Mouse (Mus musculus): Measurements from ENCODE around the gene Furin. TPM values are rescaled to one million over a fixed set of nuclear protein-coding genes. Genes with fewer than 3 reads are reported as not detected.
A peak's percentile ranks its signal among the peaks of the same experiment; 100 is the strongest.

The Furin gene
- polyA plus RNA-seq (2014; fragmentation: Nextera tagmentation; extraction: Ambion mirVana) = 5.2 and 6.0 TPM in 2 replicates

DNA sequence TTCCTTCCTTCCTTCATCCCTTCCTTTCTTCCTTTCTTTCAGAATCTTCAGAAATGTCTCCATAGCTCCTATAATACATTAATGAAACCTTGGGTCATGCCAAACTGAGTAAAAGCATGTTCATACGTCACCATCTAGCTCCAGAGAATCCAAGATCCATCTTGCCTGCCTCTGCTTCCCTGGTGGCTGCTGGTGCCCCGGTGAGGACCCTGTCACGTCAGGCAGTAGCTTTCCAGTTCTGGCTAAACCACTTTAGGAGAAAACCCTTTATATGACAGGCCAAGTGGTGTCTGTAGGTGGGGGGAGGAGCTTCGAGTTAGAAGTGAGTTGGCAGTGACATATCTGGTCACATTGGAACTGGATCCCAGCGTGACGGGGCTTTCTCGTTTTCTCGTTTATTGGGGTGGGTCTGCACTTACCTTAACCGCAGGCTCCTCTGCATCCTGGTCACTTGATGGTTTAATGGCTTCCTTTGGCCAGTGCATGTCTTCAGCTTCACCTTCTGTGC is at the start of gene Furin:
Gene Furin, minus strand, starts transcription at position 249 of the 508 bp plus-strand sequence.
- H3K9ac ChIP-seq (replicated peaks; ENCODE audit: low read length) = no peak within 1 kb of the TSS
- peaks cover 4% of the 10 kb centered on the region; the same call in 1 of the 2 replicates for H3K4me1 ChIP-seq (ENCODE audit: control insufficient read depth, insufficient read depth, low read length)
- no peak within 1 kb of the TSS for H3K27ac ChIP-seq (replicated peaks; ENCODE audit: low read depth, low read length)
- no peaks in the 10 kb centered on the region for H3K27me3 ChIP-seq (ENCODE audit: control insufficient read depth, insufficient read depth, low read length)
- 78% methylated on average over 9 of the region's 9 CpGs for WGBS
- no peak within 1 kb of the TSS for H3K4me2 ChIP-seq (ENCODE audit: low read depth, low read length)
- H3K9me3 ChIP-seq (replicated peaks; ENCODE audit: control insufficient read depth, low read length) = no peaks in the 10 kb centered on the region
- no peaks in the 10 kb centered on the region for H3K36me3 ChIP-seq (replicated peaks; ENCODE audit: control insufficient read depth, insufficient read depth, low read depth, low read length)
- no peak within 1 kb of the TSS for H3K4me3 ChIP-seq (ENCODE audit: low read depth, low read length)
- no peak for DNase-seq (ENCODE audit: low spot score)
- ATAC-seq (replicated peaks; ENCODE audit: insufficient number of reproducible peaks, low FRiP score, low TSS enrichment, low read depth) = no peak

DNA sequence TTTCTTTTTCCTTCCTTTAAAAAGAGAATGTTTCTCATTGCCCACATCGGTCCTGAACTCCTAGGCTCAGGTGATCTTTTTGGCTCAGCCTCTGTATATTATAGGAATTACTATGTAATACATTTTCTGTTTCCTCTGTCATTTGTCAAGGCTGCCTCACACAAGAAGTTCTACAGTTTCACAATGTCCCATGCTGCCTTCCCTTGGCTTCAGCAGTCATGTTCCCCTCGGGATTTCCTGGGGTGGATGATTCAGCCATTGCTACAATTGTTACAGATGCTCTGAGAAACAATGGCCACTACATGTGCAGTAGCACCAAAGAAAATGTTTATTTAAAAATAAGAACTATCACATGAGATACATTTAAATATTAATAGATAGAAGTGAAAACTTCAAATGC is 49.5 kb upstream of the Furin start:
- Histone ChIP-seq H3K36me3 (replicated peaks; ENCODE audit: control insufficient read depth, insufficient read depth, low read depth, low read length) (peaks cover 2% of the 10 kb centered on the region), H3K4me2 (ENCODE audit: low read depth, low read length) (no peak overlapping the region), H3K4me3 (ENCODE audit: low read depth, low read length) (no peak overlapping the region), H3K9ac (replicated peaks; ENCODE audit: low read length) (no peak overlapping the region), H3K4me1 (ENCODE audit: control insufficient read depth, insufficient read depth, low read length) (no peaks in the 10 kb centered on the region), H3K27me3 (ENCODE audit: control insufficient read depth, insufficient read depth, low read length) (no peaks in the 10 kb centered on the region), H3K9me3 (replicated peaks; ENCODE audit: control insufficient read depth, low read length) (no peaks in the 10 kb centered on the region), H3K27ac (replicated peaks; ENCODE audit: low read depth, low read length) (no peak overlapping the region)
- DNase-seq (ENCODE audit: low spot score) (no peak), ATAC-seq (replicated peaks; ENCODE audit: insufficient number of reproducible peaks, low FRiP score, low TSS enrichment, low read depth) (no peak)
- 93% methylated on average over 2 of the region's 2 CpGs for WGBS

DNA sequence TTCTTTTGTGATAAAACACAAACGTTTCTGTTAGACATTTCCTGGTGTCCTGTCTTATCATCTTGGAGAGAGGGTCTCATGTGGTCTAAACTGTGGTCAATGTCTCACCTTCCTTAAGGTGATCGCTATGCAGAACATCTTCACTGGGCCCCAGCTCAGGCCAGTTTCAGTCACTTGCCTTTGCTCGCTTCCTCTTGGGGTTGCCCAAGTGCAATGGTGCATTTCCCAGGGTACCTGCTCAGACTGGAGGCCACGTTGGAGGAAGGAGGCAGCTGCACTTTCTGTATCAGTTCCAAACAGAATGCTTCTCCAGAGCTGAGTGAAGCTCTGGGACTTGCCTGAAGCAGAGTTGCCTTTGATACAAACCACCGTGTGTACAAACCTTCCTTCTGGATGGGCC is 48.8 kb upstream of the Furin start:
- no peaks in the 10 kb centered on the region for H3K9me3 ChIP-seq (replicated peaks; ENCODE audit: control insufficient read depth, low read length)
- 94% methylated on average over 5 of the region's 5 CpGs for WGBS
- H3K4me1 ChIP-seq (ENCODE audit: control insufficient read depth, insufficient read depth, low read length) = no peaks in the 10 kb centered on the region
- ATAC-seq (replicated peaks; ENCODE audit: insufficient number of reproducible peaks, low FRiP score, low TSS enrichment, low read depth) (no peak), DNase-seq (ENCODE audit: low spot score) (no peak)
- H3K4me3 ChIP-seq (ENCODE audit: low read depth, low read length) = no peak overlapping the region
- no peaks in the 10 kb centered on the region for H3K27me3 ChIP-seq (ENCODE audit: control insufficient read depth, insufficient read depth, low read length)
- H3K4me2 ChIP-seq (ENCODE audit: low read depth, low read length) = no peak overlapping the region
- H3K9ac ChIP-seq (replicated peaks; ENCODE audit: low read length) = no peak overlapping the region
- peaks cover 2% of the 10 kb centered on the region for H3K36me3 ChIP-seq (replicated peaks; ENCODE audit: control insufficient read depth, insufficient read depth, low read depth, low read length)
- no peak overlapping the region for H3K27ac ChIP-seq (replicated peaks; ENCODE audit: low read depth, low read length)

DNA sequence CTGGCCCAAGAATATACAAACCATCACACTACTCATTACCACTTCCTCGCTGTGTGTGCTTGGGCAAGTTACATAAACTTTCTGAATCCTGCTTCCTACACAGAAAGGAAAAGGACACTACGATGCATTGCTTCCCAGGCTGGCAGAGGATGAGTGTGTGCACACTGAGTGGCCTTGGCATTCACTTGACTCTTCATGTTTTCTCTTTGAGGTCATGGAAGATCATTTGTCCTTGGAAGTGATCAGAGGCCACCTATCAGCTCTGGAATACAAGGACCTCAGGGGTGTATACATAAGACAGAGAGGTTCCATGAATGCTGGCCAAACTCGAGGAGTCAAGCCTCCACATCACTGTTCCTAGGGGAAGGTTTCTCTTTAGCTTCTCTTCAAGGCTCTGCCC is 47.9 kb upstream of the Furin start:
- Histone ChIP-seq H3K36me3 (replicated peaks; ENCODE audit: control insufficient read depth, insufficient read depth, low read depth, low read length) (peaks cover 2% of the 10 kb centered on the region), H3K4me2 (ENCODE audit: low read depth, low read length) (no peak overlapping the region), H3K4me1 (ENCODE audit: control insufficient read depth, insufficient read depth, low read length) (no peaks in the 10 kb centered on the region), H3K27ac (replicated peaks; ENCODE audit: low read depth, low read length) (no peak overlapping the region), H3K9me3 (replicated peaks; ENCODE audit: control insufficient read depth, low read length) (no peaks in the 10 kb centered on the region), H3K9ac (replicated peaks; ENCODE audit: low read length) (no peak overlapping the region), H3K4me3 (ENCODE audit: low read depth, low read length) (no peak overlapping the region), H3K27me3 (ENCODE audit: control insufficient read depth, insufficient read depth, low read length) (no peaks in the 10 kb centered on the region)
- ATAC-seq (replicated peaks; ENCODE audit: insufficient number of reproducible peaks, low FRiP score, low TSS enrichment, low read depth) (no peak), DNase-seq (ENCODE audit: low spot score) (no peak)
- WGBS = 93% methylated on average over 3 of the region's 3 CpGs

DNA sequence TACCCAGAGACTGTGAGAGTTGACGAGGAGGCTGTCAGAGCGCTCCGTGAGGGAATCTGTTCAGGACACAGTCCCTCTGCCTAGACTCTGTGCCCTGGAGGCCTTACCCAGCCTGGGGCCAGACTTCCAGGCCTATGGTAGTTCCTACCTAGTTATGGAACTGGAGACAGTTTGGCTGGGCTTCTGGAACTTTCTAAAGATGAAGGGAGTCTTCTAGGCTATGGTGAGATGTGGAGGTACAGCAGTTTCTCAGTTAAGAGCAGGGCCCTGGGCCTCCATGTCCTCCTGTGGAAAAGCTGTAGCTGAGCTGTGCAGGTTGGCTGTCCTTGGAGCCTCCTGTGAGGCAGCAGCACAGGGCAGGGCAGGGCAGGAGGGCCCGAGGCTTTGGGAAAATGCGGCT is 47.0 kb upstream of the Furin start:
- Histone ChIP-seq H3K9ac (replicated peaks; ENCODE audit: low read length) (no peak overlapping the region), H3K9me3 (replicated peaks; ENCODE audit: control insufficient read depth, low read length) (no peaks in the 10 kb centered on the region), H3K27ac (replicated peaks; ENCODE audit: low read depth, low read length) (no peak overlapping the region), H3K4me2 (ENCODE audit: low read depth, low read length) (no peak overlapping the region), H3K4me3 (ENCODE audit: low read depth, low read length) (no peak overlapping the region), H3K4me1 (ENCODE audit: control insufficient read depth, insufficient read depth, low read length) (no peaks in the 10 kb centered on the region), H3K27me3 (ENCODE audit: control insufficient read depth, insufficient read depth, low read length) (no peaks in the 10 kb centered on the region), H3K36me3 (replicated peaks; ENCODE audit: control insufficient read depth, insufficient read depth, low read depth, low read length) (peaks cover 2% of the 10 kb centered on the region)
- 78% methylated on average over 5 of the region's 5 CpGs for WGBS
- no peak for ATAC-seq (replicated peaks; ENCODE audit: insufficient number of reproducible peaks, low FRiP score, low TSS enrichment, low read depth)
- no peak for DNase-seq (ENCODE audit: low spot score)

DNA sequence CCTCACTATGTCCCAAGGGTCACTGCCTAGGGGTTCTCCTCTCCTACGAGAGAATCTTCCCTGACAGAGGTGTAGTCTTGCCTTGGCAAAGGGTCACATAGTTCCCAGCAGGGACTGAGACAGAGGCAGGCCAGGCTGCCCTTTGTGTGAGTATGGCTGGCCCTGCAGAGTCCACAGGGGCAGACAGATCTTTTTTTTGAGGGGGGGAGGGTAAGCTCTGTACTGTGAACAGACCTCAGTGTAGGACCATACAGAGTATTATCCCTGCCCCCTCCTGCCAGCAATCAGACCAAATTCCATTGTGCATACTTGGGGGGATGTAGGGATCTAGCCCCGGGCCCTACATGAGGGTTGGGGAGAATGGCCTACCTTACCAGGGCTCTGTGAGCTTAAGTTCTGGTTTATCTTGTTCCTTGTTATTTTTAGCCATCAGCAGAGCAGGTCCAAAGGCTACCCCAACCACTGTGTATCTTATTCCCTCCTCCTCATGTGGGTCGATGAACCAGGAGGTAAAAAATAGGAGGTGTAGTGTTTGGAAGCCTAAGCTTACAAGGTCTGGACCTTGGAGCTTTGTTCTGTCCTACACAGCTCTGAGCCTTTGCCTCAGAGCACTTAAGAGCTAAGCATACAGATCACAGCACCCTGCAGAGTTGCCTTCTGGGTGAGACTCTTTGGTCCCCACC is 46.5 kb upstream of the Furin start:
- Histone ChIP-seq H3K27me3 (ENCODE audit: control insufficient read depth, insufficient read depth, low read length) (no peaks in the 10 kb centered on the region), H3K27ac (replicated peaks; ENCODE audit: low read depth, low read length) (no peak overlapping the region), H3K9ac (replicated peaks; ENCODE audit: low read length) (no peak overlapping the region), H3K4me1 (ENCODE audit: control insufficient read depth, insufficient read depth, low read length) (no peaks in the 10 kb centered on the region), H3K4me2 (ENCODE audit: low read depth, low read length) (no peak overlapping the region), H3K9me3 (replicated peaks; ENCODE audit: control insufficient read depth, low read length) (no peaks in the 10 kb centered on the region), H3K36me3 (replicated peaks; ENCODE audit: control insufficient read depth, insufficient read depth, low read depth, low read length) (peaks cover 2% of the 10 kb centered on the region), H3K4me3 (ENCODE audit: low read depth, low read length) (no peak overlapping the region)
- WGBS = 67% methylated on average over 3 of the region's 3 CpGs
- ATAC-seq (replicated peaks; ENCODE audit: insufficient number of reproducible peaks, low FRiP score, low TSS enrichment, low read depth) (0 out of 2 replicates have a peak, but pooled peaks have one; percentile 40), DNase-seq (ENCODE audit: low spot score) (no peak)

DNA sequence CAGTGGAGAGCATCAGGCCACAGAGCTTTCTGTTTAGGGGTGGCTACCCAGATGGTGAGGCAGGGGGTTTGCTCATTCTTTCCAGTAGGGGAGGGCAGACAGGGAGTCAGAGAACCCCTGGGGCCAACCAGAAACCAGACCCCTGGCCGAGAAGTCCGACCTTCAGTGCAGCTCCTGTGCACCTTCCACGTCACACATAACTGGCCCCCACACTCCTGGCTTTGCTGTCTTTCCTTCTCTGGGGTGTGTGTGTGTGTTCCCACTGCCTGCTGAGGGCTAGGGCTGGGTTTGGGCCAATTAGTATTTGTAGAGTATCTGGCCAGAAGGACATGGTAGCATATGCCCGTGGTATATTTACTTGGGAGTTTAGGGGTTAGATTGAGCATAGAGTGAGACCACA is 45.1 kb upstream of the Furin start:
- DNase-seq (ENCODE audit: low spot score) (no peak), ATAC-seq (replicated peaks; ENCODE audit: insufficient number of reproducible peaks, low FRiP score, low TSS enrichment, low read depth) (no peak)
- WGBS = 73% methylated on average over 4 of the region's 4 CpGs
- no peaks in the 10 kb centered on the region for H3K27me3 ChIP-seq (ENCODE audit: control insufficient read depth, insufficient read depth, low read length)
- H3K4me3 ChIP-seq (ENCODE audit: low read depth, low read length) = no peak overlapping the region
- no peak overlapping the region for H3K27ac ChIP-seq (replicated peaks; ENCODE audit: low read depth, low read length)
- no peaks in the 10 kb centered on the region for H3K9me3 ChIP-seq (replicated peaks; ENCODE audit: control insufficient read depth, low read length)
- H3K9ac ChIP-seq (replicated peaks; ENCODE audit: low read length) = no peak overlapping the region
- no peaks in the 10 kb centered on the region for H3K4me1 ChIP-seq (ENCODE audit: control insufficient read depth, insufficient read depth, low read length)
- H3K36me3 ChIP-seq (replicated peaks; ENCODE audit: control insufficient read depth, insufficient read depth, low read depth, low read length) = peaks cover 2% of the 10 kb centered on the region
- H3K4me2 ChIP-seq (ENCODE audit: low read depth, low read length) = no peak overlapping the region

DNA sequence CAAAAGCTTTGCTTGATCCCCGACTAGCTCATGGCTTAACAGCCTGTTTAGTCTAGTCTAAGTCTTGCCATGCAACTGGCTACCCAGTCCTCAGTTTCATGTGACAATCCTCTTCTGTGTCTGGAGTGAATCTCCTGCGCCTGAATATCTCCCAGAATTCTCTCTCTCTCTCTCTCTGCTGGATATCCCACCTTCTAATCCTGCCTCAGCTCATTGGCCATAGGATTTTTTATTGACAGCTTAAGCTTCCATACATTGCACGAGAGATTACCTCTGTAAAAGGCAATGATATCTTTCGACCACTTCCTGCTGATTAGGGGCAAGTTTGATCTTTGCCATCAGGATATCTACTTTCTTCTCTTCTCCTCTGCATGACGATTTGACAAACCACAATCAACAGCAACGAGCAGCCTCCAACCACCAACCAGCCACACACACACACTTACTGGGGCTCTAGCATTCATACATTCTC is 44.4 kb upstream of the Furin start:
- no peak for ATAC-seq (replicated peaks; ENCODE audit: insufficient number of reproducible peaks, low FRiP score, low TSS enrichment, low read depth)
- no peaks in the 10 kb centered on the region for H3K9me3 ChIP-seq (replicated peaks; ENCODE audit: control insufficient read depth, low read length)
- DNase-seq (ENCODE audit: low spot score) = no peak
- H3K4me2 ChIP-seq (ENCODE audit: low read depth, low read length) = no peak overlapping the region
- H3K27me3 ChIP-seq (ENCODE audit: control insufficient read depth, insufficient read depth, low read length) = no peaks in the 10 kb centered on the region
- H3K36me3 ChIP-seq (replicated peaks; ENCODE audit: control insufficient read depth, insufficient read depth, low read depth, low read length) = peaks cover 2% of the 10 kb centered on the region
- no peaks in the 10 kb centered on the region for H3K4me1 ChIP-seq (ENCODE audit: control insufficient read depth, insufficient read depth, low read length)
- no peak overlapping the region for H3K4me3 ChIP-seq (ENCODE audit: low read depth, low read length)
- H3K27ac ChIP-seq (replicated peaks; ENCODE audit: low read depth, low read length) = no peak overlapping the region
- WGBS = 80% methylated on average over 6 of the region's 6 CpGs
- no peak overlapping the region for H3K9ac ChIP-seq (replicated peaks; ENCODE audit: low read length)

Data from embryonic facial prominence, embryonic 11.5 days (tissue).